ENCODE assay signal across 25 mouse cellular contexts in the genomic region with DNA sequence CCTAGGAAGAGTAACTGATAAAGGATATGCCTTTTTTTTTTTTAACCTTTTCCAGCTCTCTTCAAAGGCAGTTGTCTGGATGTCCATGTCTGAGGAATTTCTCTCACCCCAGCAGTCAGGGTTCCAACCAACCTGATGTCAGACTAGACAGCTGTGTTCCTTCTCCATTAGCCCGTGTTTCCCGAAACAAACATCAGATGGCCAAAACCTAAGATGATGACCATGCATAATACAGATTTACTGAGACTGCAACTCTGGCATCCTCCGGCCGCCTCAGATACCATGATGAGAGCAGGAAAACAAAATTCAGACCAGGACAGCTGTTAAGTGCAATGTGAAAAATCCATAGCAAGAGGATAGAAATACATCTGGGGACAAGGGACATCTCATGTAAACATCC.
DNase-seq lines count a peak whose midpoint lies in the region; ATAC-seq and TF ChIP-seq lines count a peak whose summit lies in the region.
"Had no signal": no experiment of that assay in that cellular context is flagged by ENCODE, and none has a peak within 500 bp of the region (broad histone marks: within the 10 kb centered on the region; RNA-seq: fewer than 3 reads in every experiment).

No protein-coding gene starts in this region.

- intact Hi-C loops in gastrocnemius, adult 2 months (cut with DNase I) = loop anchor here (2.0 to 10.0 kb wide), 5 partner anchors 95 to 355 kb away; partner anchors contain the start of gene Zfp36l1
- intact Hi-C loops in gastrocnemius, postnatal 14 days (cut with DNase I; ENCODE audit: low total_unique reads) = loop anchor here (10.0 kb wide), 1 partner anchor 367 kb away; no protein-coding TSS in a partner anchor

- no peak for ATAC-seq in intestine, embryonic 16.5 days
- ATAC-seq in intestine, postnatal 0 days = no peak
- no peak for ATAC-seq in lung, embryonic 15.5 days (ENCODE audit: borderline replicate concordance, extremely low read depth, low FRiP score, low TSS enrichment)
- no peak for ATAC-seq in stomach, embryonic 15.5 days (ENCODE audit: insufficient read depth, low FRiP score, low read depth)
- ATAC-seq: CD4-positive, CD25-positive, alpha-beta regulatory T cell, adult 4 months; forebrain, embryonic 15.5 days; inflammation-experienced regulatory T-cells, adult 6 months; midbrain, embryonic 13.5 days; Patski had no signal

- H3K27ac ChIP-seq in gastrocnemius, adult 2 months = peak overlapping the region; percentile 68
- 0 out of 2 replicates have a peak overlapping the region, but pooled peaks have one; percentile 50 for H3K27ac ChIP-seq in intestine, embryonic 16.5 days (ENCODE audit: low read length)
- H3K27ac ChIP-seq in intestine, postnatal 0 days (ENCODE audit: low read depth, low read length) = no peak overlapping the region
- peak overlapping the region; percentile 53 for H3K27ac ChIP-seq in lung, embryonic 15.5 days
- H3K27ac ChIP-seq in stomach, embryonic 15.5 days = peak overlapping the region; percentile 23; the same call in 1 of the 2 replicates
- H3K27ac ChIP-seq: forebrain, embryonic 15.5 days; hindbrain, embryonic 12.5 days; left cerebral cortex, adult 2 months; liver, embryonic 13.5 days; macrophage; midbrain, embryonic 13.5 days; neural tube, embryonic 13.5 days had no signal

- peaks cover 24% of the 10 kb centered on the region for H3K4me1 ChIP-seq in intestine, embryonic 16.5 days (ENCODE audit: control insufficient read depth, insufficient read depth, low read length)
- 0 out of 2 replicates have a peak, but pooled peaks cover 6% of the 10 kb centered on the region for H3K4me1 ChIP-seq in intestine, postnatal 0 days (replicated peaks; ENCODE audit: control insufficient read depth, insufficient read depth, low read length)
- peaks cover 66% of the 10 kb centered on the region for H3K4me1 ChIP-seq in lung, embryonic 15.5 days
- peaks cover 19% of the 10 kb centered on the region for H3K4me1 ChIP-seq in stomach, embryonic 15.5 days
- H3K4me1 ChIP-seq: forebrain, embryonic 15.5 days had no signal

- no peaks in the 10 kb centered on the region for H3K36me3 ChIP-seq in intestine, embryonic 16.5 days (ENCODE audit: control insufficient read depth, insufficient read depth, low read length)
- no peaks in the 10 kb centered on the region for H3K36me3 ChIP-seq in intestine, postnatal 0 days (ENCODE audit: control insufficient read depth, insufficient read depth)
- no peaks in the 10 kb centered on the region for H3K36me3 ChIP-seq in lung, embryonic 15.5 days
- no peaks in the 10 kb centered on the region for H3K36me3 ChIP-seq in stomach, embryonic 15.5 days
- H3K36me3 ChIP-seq: forebrain, embryonic 15.5 days; heart, embryonic 15.5 days; hindbrain, embryonic 12.5 days; liver, embryonic 13.5 days; midbrain, embryonic 13.5 days; neural tube, embryonic 13.5 days had no signal

- no peak overlapping the region for H3K9ac ChIP-seq in intestine, embryonic 16.5 days (ENCODE audit: low read depth, low read length)
- H3K9ac ChIP-seq in intestine, postnatal 0 days (ENCODE audit: low read depth, low read length) = no peak overlapping the region
- no peak overlapping the region for H3K9ac ChIP-seq in lung, embryonic 15.5 days
- H3K9ac ChIP-seq in stomach, embryonic 15.5 days = no peak overlapping the region
- H3K9ac ChIP-seq: forebrain, embryonic 15.5 days; heart, embryonic 15.5 days; hindbrain, embryonic 12.5 days; liver, embryonic 13.5 days; midbrain, embryonic 13.5 days; neural tube, embryonic 13.5 days had no signal

- TF ChIP-seq CTCF in gastrocnemius, adult 2 months (IDR thresholded peaks at IDR 0.05) = no peak
- TF ChIP-seq CTCF in intestine, postnatal 0 days (IDR thresholded peaks at IDR 0.05; ENCODE audit: low read depth) = no peak

- H3K27me3 ChIP-seq in intestine, embryonic 16.5 days (replicated peaks; ENCODE audit: control insufficient read depth, insufficient read depth, low read length) = no peaks in the 10 kb centered on the region
- no peaks in the 10 kb centered on the region for H3K27me3 ChIP-seq in intestine, postnatal 0 days (replicated peaks; ENCODE audit: control insufficient read depth, insufficient read depth, low read length)
- H3K27me3 ChIP-seq in lung, embryonic 15.5 days = no peaks in the 10 kb centered on the region
- H3K27me3 ChIP-seq in stomach, embryonic 15.5 days (replicated peaks) = no peaks in the 10 kb centered on the region
- H3K27me3 ChIP-seq: forebrain, embryonic 15.5 days; heart, embryonic 15.5 days; hindbrain, embryonic 12.5 days; liver, embryonic 13.5 days; midbrain, embryonic 13.5 days; neural tube, embryonic 13.5 days; Patski had no signal

- no peak overlapping the region for H3K4me3 ChIP-seq in gastrocnemius, adult 2 months
- H3K4me3 ChIP-seq in intestine, embryonic 16.5 days (ENCODE audit: low read length) = no peak overlapping the region
- H3K4me3 ChIP-seq in intestine, postnatal 0 days (ENCODE audit: low read depth, low read length) = no peak overlapping the region
- H3K4me3 ChIP-seq in lung, embryonic 15.5 days = no peak overlapping the region
- H3K4me3 ChIP-seq in stomach, embryonic 15.5 days (replicated peaks) = no peak overlapping the region
- H3K4me3 ChIP-seq: forebrain, embryonic 15.5 days; heart, embryonic 15.5 days; hindbrain, embryonic 12.5 days; left cerebral cortex, adult 2 months; liver, embryonic 13.5 days; midbrain, embryonic 13.5 days; neural tube, embryonic 13.5 days had no signal

- H3K9me3 ChIP-seq in intestine, embryonic 16.5 days (ENCODE audit: control insufficient read depth, low read length) = no peaks in the 10 kb centered on the region
- H3K9me3 ChIP-seq in intestine, postnatal 0 days (ENCODE audit: control insufficient read depth) = no peaks in the 10 kb centered on the region
- H3K9me3 ChIP-seq in lung, embryonic 15.5 days = no peaks in the 10 kb centered on the region
- no peaks in the 10 kb centered on the region for H3K9me3 ChIP-seq in stomach, embryonic 15.5 days
- H3K9me3 ChIP-seq: forebrain, embryonic 15.5 days; heart, embryonic 15.5 days; hindbrain, embryonic 12.5 days; liver, embryonic 13.5 days; midbrain, embryonic 13.5 days; neural tube, embryonic 13.5 days had no signal

- 44% methylated on average over 4 of the region's 4 CpGs for WGBS in intestine, embryonic 16.5 days
- whole genome bisulfite sequencing in intestine, postnatal 0 days = 69% methylated on average over 4 of the region's 4 CpGs
- WGBS in lung, embryonic 15.5 days = 35% methylated on average over 4 of the region's 4 CpGs
- WGBS in stomach, embryonic 15.5 days = 39% methylated on average over 4 of the region's 4 CpGs

- no peak for DNase-seq in gastrocnemius, adult 2 months
- no peak for DNase-seq in gastrocnemius, adult 8-10 months (ENCODE audit: low spot score in 2 of 2)
- DNase-seq in lung, adult 18-20 months = no peak
- DNase-seq in gastrocnemius, postnatal 14 days = no peak
- DNase-seq: adrenal gland, adult 8-10 months; cerebellum, adult 8-10 months; kidney, postnatal 36 days; left cerebral cortex, postnatal 4 days; liver, embryonic 13.5 days; right cerebral cortex, adult 18-20 months; thymus, postnatal 4 days had no signal

- no peak overlapping the region for H3K4me2 ChIP-seq in intestine, embryonic 16.5 days (ENCODE audit: low read depth, low read length)
- no peak overlapping the region for H3K4me2 ChIP-seq in intestine, postnatal 0 days (replicated peaks; ENCODE audit: low read depth)
- no peak overlapping the region for H3K4me2 ChIP-seq in lung, embryonic 15.5 days
- no peak overlapping the region for H3K4me2 ChIP-seq in stomach, embryonic 15.5 days
- H3K4me2 ChIP-seq: forebrain, embryonic 15.5 days; heart, embryonic 15.5 days; hindbrain, embryonic 12.5 days; liver, embryonic 13.5 days; midbrain, embryonic 13.5 days; neural tube, embryonic 13.5 days had no signal
